Mouse (Mus musculus) mouse trophoblast stem cell (cell line): ENCODE results near the gene Rexo4.

Source experiments
- in situ Hi-C, 2 experiments: fragments of 300-500 bp; cut with MseI, MboI; formaldehyde crosslinking; loops; 2 replicates in 1 of 2; 3 replicates in 1 of 2; pipeline ENCODE4 v1.15.1; 2025

Gene Rexo4

DNA sequence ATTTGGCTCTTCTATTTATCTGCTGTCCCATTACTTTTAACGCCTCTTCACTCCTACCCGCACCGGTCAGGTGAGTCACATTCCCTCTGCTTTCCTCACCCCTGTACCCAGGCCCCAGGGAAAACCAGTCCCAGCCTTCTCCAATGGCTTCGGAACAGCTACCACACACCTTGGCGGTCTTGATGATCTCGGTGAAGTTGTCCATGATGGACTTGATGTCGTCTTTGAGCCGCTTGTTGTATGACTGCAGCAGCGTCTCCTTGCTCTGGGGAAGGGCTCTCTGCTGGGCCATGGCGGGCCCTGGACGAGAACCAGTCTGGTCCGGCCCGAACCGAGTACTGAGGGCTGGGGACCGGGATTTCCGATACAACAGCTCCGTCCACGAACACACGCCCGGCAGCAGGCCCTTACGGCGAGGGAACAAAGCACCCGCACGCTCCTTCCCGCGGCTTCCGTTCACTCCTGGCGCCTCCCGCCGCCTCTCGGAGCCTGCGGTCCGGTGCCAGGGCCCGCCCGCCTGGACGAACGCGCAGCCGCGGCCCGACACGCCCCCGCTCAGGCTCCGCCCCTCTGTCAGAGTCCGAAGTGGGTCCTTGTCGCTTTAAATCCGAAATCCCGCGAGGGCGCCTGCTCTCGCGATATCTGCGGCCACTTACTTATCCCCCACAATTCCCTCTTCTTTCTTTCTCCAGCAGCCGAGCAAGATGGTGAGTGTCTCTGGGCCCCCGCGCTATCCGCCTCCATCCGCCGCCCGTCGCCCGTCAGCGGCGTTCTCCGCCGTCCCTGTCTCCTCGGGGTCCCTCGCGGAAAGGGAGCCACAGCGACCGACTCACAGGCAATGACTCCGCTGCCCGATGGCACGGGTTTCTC lies 53.8 kb downstream of the Rexo4 start, which contains the start of the genes Med22 and Rpl7a:
TSS of gene Med22 (minus strand) at position 554 of the 870 bp plus-strand sequence.
TSS of gene Rpl7a (plus strand) at position 641 of the 870 bp plus-strand sequence.
- in situ Hi-C loops: no loop called here

GRCm38 (mm10) chr2:26909387-26909784 lies 54.8 kb downstream of the Rexo4 start:
- in situ Hi-C loops: loop anchor here in 1 of 2 experiments (10.0 kb wide), 1 partner anchor 265 kb away; no protein-coding TSS in a partner anchor

GRCm38 (mm10) chr2:26908710-26909386 lies 55.3 kb downstream of the Rexo4 start:
- in situ Hi-C loops: loop anchor here in 1 of 2 experiments (10.0 kb wide), 1 partner anchor 264 kb away; no protein-coding TSS in a partner anchor

DNA sequence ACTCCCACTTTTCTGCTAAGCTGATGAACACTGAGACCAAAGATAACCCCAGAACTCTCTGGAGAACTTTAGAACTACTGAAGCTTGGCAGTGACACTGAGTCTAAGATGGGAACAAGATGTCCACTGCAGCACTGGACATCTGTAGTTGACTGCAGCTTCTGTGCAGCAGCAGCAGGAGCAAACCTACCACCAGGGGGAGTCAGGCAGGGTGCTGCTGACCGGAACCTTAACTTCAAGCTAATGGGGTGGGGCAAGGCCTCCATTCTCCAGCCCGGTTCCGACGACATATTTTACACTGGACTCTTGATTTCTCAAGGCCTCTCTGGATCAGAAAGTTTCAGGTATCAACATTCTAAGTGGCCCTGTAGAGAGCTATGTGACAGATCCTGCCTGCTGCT lies 57.1 kb downstream of the Rexo4 start:
- in situ Hi-C loops: loop anchor here in 1 of 2 experiments (10.0 kb wide), 1 partner anchor 262 kb away; no protein-coding TSS in a partner anchor

DNA sequence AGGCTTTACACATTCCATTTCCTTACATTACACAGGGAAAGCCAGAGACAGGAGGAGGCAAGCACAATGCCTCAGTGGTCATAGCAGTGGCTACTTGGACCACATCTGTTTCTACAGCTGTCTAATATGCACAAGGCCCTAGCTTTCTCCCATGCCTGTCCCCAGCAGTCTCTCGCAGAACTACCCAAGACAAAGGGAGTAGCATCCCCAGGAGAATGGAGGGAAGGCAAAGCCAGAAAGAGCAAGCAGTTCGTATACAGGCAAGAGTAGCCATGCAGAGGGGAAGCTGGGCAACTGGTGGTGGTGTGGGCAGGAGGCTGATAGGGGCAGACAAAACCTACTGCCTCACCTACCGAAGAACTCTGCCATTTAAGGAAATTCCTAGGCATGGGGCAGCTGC lies 57.8 kb downstream of the Rexo4 start:
- in situ Hi-C loops: loop anchor here in 1 of 2 experiments (10.0 kb wide), 1 partner anchor 262 kb away; no protein-coding TSS in a partner anchor

- in situ Hi-C loops: loop anchor here in 1 of 2 experiments (10.0 kb wide), 1 partner anchor 261 kb away; no protein-coding TSS in a partner anchor
Measured at GRCm38 (mm10) chr2:26905936-26906335, 58.2 kb downstream of the Rexo4 start.
